Comparison of ENCODE assay signal across 12 mouse cellular contexts in genomic region chr13:93510447-93511180, GRCm38 (mm10). TPM values are rescaled to one million over a fixed set of nuclear protein-coding genes. Genes with fewer than 3 reads are reported as not detected.
DNase-seq lines count a peak whose midpoint lies in the region; ATAC-seq lines count a peak whose summit lies in the region.
"Had no signal": no experiment of that assay in that cellular context is flagged by ENCODE, and none has a peak within 500 bp of the region (broad histone marks: within the 10 kb centered on the region; RNA-seq: fewer than 3 reads in every experiment).

No protein-coding gene starts in this region.

- 0 out of 2 replicates have a peak overlapping the region, but pooled peaks have one; percentile 7 for H3K4me2 ChIP-seq in embryonic facial prominence, embryonic 13.5 days
- H3K4me2 ChIP-seq in hindbrain, embryonic 13.5 days, result no peak overlapping the region
- H3K4me2 ChIP-seq in kidney, embryonic 16.5 days (replicated peaks; ENCODE audit: low read depth, low read length), result no peak overlapping the region
- H3K4me2 ChIP-seq: heart, embryonic 13.5 days; lung, embryonic 15.5 days; neural tube, embryonic 13.5 days had no signal

- H3K4me3 ChIP-seq in embryonic facial prominence, embryonic 13.5 days, result no peak overlapping the region
- no peak overlapping the region for H3K4me3 ChIP-seq in hindbrain, embryonic 13.5 days
- H3K4me3 ChIP-seq in limb, embryonic 10.5 days, result no peak overlapping the region
- H3K4me3 ChIP-seq in kidney, embryonic 16.5 days (ENCODE audit: low read length), result no peak overlapping the region
- H3K4me3 ChIP-seq: heart, embryonic 13.5 days; lung, embryonic 15.5 days; neural tube, embryonic 13.5 days had no signal

- peak overlapping the region; percentile 80 for H3K27ac ChIP-seq in embryonic facial prominence, embryonic 13.5 days
- H3K27ac ChIP-seq in hindbrain, embryonic 13.5 days, result peak overlapping the region; percentile 9; the same call in 1 of the 2 replicates
- H3K27ac ChIP-seq in limb, embryonic 10.5 days, result no peak overlapping the region
- no peak overlapping the region for H3K27ac ChIP-seq in kidney, embryonic 16.5 days (ENCODE audit: low read length)
- H3K27ac ChIP-seq: heart, embryonic 13.5 days; lung, embryonic 15.5 days; neural tube, embryonic 13.5 days had no signal

- DNase-seq in adrenal gland, postnatal 10 days, result peak; percentile 38
- DNase-seq in adrenal gland, postnatal 4 days (ENCODE audit: low spot score in 2 of 2), result no peak
- DNase-seq in limb, embryonic 10.5 days (ENCODE audit: low spot score), result peak; percentile 24
- no peak for DNase-seq in lung, postnatal 25 days (ENCODE audit: low spot score)
- DNase-seq in liver, result no peak
- DNase-seq: adrenal gland, postnatal 36 days had no signal

- 62% methylated on average over 16 of the region's 16 CpGs for WGBS in embryonic facial prominence, embryonic 13.5 days
- whole genome bisulfite sequencing in hindbrain, embryonic 13.5 days, result 50% methylated on average over 16 of the region's 16 CpGs
- 74% methylated on average over 16 of the region's 16 CpGs for whole genome bisulfite sequencing in limb, embryonic 10.5 days
- WGBS in kidney, embryonic 16.5 days, result 74% methylated on average over 16 of the region's 16 CpGs

- no peak for ATAC-seq in embryonic facial prominence, embryonic 13.5 days (ENCODE audit: insufficient number of reproducible peaks, insufficient read depth, low FRiP score, low TSS enrichment, low read depth)
- no peak for ATAC-seq in hindbrain, embryonic 13.5 days (ENCODE audit: low FRiP score)
- no peak for ATAC-seq in kidney, embryonic 16.5 days (ENCODE audit: low FRiP score, low TSS enrichment)

- H3K27me3 ChIP-seq in embryonic facial prominence, embryonic 13.5 days, result no peaks in the 10 kb centered on the region
- no peaks in the 10 kb centered on the region for H3K27me3 ChIP-seq in hindbrain, embryonic 13.5 days
- no peaks in the 10 kb centered on the region for H3K27me3 ChIP-seq in limb, embryonic 10.5 days (ENCODE audit: low read depth, poor library complexity, severe bottlenecking)
- no peaks in the 10 kb centered on the region for H3K27me3 ChIP-seq in kidney, embryonic 16.5 days (ENCODE audit: insufficient read depth, low read length)
- H3K27me3 ChIP-seq: heart, embryonic 13.5 days; lung, embryonic 15.5 days; neural tube, embryonic 13.5 days had no signal

- H3K36me3 ChIP-seq in embryonic facial prominence, embryonic 13.5 days, result no peaks in the 10 kb centered on the region
- no peaks in the 10 kb centered on the region for H3K36me3 ChIP-seq in hindbrain, embryonic 13.5 days
- H3K36me3 ChIP-seq in limb, embryonic 10.5 days, result no peaks in the 10 kb centered on the region
- H3K36me3 ChIP-seq in kidney, embryonic 16.5 days (ENCODE audit: insufficient read depth, low read length), result no peaks in the 10 kb centered on the region
- H3K36me3 ChIP-seq: heart, embryonic 13.5 days; lung, embryonic 15.5 days; neural tube, embryonic 13.5 days had no signal

- peaks cover 10% of the 10 kb centered on the region for H3K4me1 ChIP-seq in embryonic facial prominence, embryonic 13.5 days
- H3K4me1 ChIP-seq in hindbrain, embryonic 13.5 days (replicated peaks), result 0 out of 2 replicates have a peak, but pooled peaks cover 5% of the 10 kb centered on the region
- no peaks in the 10 kb centered on the region for H3K4me1 ChIP-seq in limb, embryonic 10.5 days
- no peaks in the 10 kb centered on the region for H3K4me1 ChIP-seq in kidney, embryonic 16.5 days (ENCODE audit: insufficient read depth, low read length)
- H3K4me1 ChIP-seq: heart, embryonic 13.5 days; lung, embryonic 15.5 days; neural tube, embryonic 13.5 days had no signal

- H3K9ac ChIP-seq in embryonic facial prominence, embryonic 13.5 days, result peak overlapping the region; percentile 52; the same call in 1 of the 2 replicates
- H3K9ac ChIP-seq in hindbrain, embryonic 13.5 days, result no peak overlapping the region
- no peak overlapping the region for H3K9ac ChIP-seq in kidney, embryonic 16.5 days (replicated peaks; ENCODE audit: low read length)
- H3K9ac ChIP-seq: heart, embryonic 13.5 days; lung, embryonic 15.5 days; neural tube, embryonic 13.5 days had no signal

- H3K9me3 ChIP-seq in embryonic facial prominence, embryonic 13.5 days, result no peaks in the 10 kb centered on the region
- no peaks in the 10 kb centered on the region for H3K9me3 ChIP-seq in hindbrain, embryonic 13.5 days
- H3K9me3 ChIP-seq in limb, embryonic 10.5 days (replicated peaks), result no peaks in the 10 kb centered on the region
- no peaks in the 10 kb centered on the region for H3K9me3 ChIP-seq in kidney, embryonic 16.5 days (ENCODE audit: low read length)
- H3K9me3 ChIP-seq: heart, embryonic 13.5 days; lung, embryonic 15.5 days; neural tube, embryonic 13.5 days had no signal

RNA-seq across cellular contexts. Expression of gene Jmy, which starts 11.0 kb away (rescaled TPM):
- 10 to 100 TPM; 34.2 to 38.3 TPM for total RNA-seq in adrenal gland, postnatal 10 days (2021)
- total RNA-seq in adrenal gland, postnatal 4 days (2021), result 10 to 100 TPM; 42.9 to 43.0 TPM
- polyA plus RNA-seq in embryonic facial prominence, embryonic 13.5 days (2015; fragmentation: Nextera tagmentation; extraction: Ambion mirVana), result 6.3 and 7.5 TPM in 2 replicates
- polyA plus RNA-seq in hindbrain, embryonic 13.5 days (2015; fragmentation: Nextera tagmentation; extraction: Ambion mirVana), result 5.3 and 6.9 TPM in 2 replicates
- 4.2 and 5.7 TPM in 2 replicates for polyA plus RNA-seq in limb, embryonic 10.5 days (2016; fragmentation: Nextera tagmentation; extraction: Ambion mirVana)
- polyA plus RNA-seq in kidney, embryonic 16.5 days (2015; fragmentation: Nextera tagmentation; extraction: Ambion mirVana), result 3.2 and 3.7 TPM in 2 replicates

Comparison
In these comparisons a context has a peak if more than half of its experiments do, and no peak if none do; other contexts are left out.
1. DNase-seq: peak in adrenal gland, postnatal 10 days (single experiment) and limb, embryonic 10.5 days (single experiment); none in adrenal gland, postnatal 4 days (0 of 2), lung, postnatal 25 days (single experiment) and liver (single experiment).
2. H3K27ac ChIP-seq: peak in embryonic facial prominence, embryonic 13.5 days (single experiment) and hindbrain, embryonic 13.5 days (single experiment); none in limb, embryonic 10.5 days (single experiment) and kidney, embryonic 16.5 days (single experiment).